Mouse (Mus musculus) frontal cortex, postnatal 10 days (tissue): ENCODE measurements around the gene Nfkbil1.
"Not testable (repeated sequence)": the region's sequence is repeated elsewhere in the genome, so short reads cannot be mapped to it uniquely, and the experiment has no call there.

Experiments used
- DNase-seq, 2 experiments: peaks; one replicate each; pipeline ENCODE4 v3.0.0; 2022; ENCODE audit warnings: low spot score in 2 of 2, mixed read lengths in 1 of 2

The Nfkbil1 gene

DNA sequence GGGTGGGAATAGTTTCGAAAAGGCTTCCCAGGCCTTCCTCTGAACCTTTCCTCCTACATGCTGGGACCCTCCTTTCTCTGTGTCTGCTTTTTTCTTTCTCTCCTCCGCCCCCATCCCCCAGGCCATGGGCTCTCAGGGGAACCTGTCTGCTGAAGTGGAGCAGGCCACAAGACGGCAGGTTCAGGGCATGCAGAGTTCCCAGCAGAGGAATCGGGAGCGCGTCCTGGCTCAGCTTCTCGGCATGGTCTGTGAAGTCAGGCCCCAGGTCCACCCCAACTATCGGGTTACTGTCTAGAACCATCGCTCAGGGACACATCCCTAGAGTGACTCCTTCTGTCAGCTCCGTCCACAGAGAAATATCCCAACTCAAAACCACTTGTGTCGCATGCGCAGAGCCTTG, 1.9 kb upstream of the Nfkbil1 start:
- DNase-seq: no peak

DNA sequence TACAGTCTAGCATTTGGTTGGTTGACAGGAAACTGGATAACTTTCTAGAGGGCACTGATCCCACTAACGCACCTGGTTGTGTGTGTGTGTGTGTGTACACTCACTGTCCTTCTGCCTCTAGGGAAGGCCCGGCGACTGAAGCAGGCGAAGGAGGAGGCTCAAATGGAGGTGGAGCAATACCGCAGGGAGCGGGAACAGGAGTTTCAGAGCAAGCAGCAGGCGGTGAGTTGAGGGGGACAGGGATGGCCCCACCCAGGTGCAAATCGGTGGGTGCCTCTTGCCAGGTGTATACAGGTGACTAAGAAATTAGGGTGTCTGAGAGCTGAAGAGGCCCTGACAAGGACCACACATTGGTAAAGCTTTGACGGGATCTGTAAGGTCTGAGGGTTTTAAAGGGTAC, 1.4 kb upstream of the Nfkbil1 start:
- DNase-seq: peak in 1 of 2 experiments; percentile 24

DNA sequence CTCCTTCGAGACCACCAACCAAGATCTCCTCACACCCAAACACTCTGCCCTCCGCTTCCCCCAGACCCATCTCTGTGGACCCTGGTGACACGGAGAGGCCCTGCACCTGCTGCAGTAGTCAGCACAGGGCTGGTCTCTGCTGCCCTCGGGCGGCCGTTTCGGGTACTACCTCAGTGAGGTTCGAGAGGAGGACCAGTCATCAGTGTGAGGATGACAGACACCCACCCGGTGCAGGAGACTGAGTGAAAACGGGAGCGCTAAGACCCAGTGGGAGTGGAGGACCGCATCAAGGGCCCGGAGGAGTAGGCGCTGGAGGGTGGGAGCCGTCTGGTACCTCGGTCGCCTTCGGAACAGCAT, 776 bp upstream of the Nfkbil1 start:
- peak; percentile 97 to 98 for DNase-seq

DNA sequence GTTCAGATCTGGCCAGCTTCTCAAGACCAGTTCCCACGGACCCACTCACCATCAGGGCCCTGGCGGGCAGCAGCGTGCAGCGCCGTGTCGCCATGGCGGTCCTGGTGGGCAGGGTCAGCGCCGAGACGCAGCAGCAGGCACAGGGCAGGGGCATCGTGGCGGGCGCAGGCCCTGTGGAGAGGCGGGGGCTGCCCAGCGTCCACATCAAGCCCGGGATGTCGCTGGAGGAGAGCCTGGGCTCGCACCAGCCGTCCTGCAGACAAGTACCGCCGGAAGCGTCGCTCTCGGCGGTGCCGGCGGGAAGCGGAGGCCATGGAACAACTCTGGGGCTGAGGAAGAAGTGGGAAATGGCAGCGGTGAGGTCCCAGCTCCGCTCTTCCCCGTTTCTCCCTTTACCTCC, 689 bp downstream of the Nfkbil1 start:
- DNase-seq: peak in 1 of 2 experiments; percentile 41

DNA sequence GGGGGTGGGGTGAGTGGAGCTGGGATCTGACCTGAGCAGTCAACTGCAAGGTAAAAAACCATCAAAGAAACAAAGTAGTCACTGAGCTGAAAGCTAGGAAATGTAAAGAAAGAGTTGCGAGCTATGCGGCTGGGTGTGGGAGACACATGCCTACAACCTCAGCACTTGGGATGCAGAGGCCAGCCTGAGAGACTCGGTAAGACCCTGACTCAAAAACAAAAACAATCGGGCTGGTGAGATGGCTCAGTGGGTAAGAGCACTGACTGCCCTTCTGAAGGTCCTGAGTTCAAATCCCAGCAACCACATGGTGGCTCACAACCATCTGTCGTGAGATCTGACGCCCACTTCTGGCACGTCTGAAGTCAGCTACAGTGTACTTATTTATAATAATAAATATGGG, 1.5 kb downstream of the Nfkbil1 start:
- not testable (repeated sequence) for DNase-seq

DNA sequence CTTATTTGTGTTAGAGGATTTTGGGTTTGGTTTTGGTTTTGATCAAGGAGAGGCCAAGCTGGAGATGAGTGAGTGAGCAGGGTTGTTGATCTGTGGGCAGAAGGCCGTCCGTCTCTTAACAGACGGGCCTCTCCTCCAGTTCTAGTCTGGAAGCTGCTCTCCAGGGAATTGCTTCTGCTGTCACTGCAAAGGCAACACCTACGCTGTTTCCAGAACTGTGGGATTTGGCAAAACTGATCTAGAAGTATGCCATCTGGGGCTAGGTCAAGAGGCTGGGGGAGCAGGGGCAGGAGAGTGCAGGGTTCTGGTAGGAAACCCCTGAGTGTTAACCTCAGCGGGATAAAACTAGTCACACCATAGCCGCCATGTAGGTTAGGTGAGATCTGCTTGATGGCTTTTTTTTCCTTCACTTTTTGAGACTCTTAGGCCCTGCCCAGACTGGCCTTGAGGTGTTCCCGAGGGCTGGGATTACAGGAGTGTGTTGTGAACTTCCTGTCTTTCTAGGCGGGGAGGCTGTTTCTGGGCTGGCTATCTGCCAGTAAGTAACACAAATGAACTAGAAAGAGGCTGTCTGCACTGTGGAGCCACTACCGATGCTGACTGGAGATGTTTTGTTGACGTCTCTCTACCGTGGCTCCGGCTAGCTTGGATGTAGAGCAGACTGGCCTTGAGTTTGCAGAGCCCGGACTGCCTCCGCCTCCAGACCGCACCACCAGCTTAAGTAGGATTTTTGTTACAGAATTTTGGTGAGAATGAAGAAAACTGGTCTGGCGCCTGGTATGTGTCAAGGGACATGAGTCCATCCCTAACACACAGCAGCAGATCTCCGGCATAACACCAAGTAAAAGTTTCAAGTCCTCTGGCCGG, 2.2 kb downstream of the Nfkbil1 start, which contains the start of gene Atp6v1g2:
TSS of gene Atp6v1g2 (plus strand) at position 547 of the 867 bp plus-strand sequence.
- no peak for DNase-seq

DNA sequence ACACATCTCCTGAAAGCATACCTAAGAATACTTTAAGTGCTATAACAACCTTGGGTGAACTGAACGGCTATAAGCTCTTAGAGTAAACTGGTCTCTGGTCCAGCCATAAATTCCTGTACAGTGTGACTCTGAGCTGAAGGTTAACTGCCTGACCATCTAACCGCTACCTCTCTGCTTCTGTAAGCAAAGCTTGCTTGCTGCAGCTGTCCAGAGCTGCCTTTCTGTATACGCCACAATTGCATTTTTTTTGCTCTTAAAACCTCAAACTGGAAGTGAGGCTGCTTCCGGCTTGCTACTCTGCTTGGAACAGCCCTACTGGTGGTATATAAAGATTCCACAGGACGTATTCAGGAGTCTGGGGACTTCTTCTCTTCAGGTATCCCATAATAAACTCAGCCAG, 2.9 kb downstream of the Nfkbil1 start:
- no peak for DNase-seq

DNA sequence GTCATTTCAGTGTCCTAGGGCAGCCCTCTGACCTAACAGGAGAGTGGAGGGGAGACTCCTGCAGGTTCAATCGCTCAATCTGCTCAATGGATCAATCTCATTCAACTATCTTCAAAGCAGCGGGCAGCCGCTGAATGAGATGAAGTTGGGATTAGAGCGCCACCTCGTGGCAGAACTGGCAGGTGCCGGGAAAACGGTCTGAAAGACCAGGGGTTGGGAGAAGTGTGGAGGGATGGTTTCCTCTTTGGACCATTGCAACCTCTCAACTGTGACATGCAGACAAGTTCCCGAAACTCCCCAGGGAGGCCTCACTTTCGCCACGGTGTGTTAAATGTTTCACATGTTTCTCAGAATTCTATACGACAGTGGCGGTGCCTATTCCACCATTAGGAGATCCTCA, 3.5 kb downstream of the Nfkbil1 start:
- peak in 1 of 2 experiments; percentile 78 for DNase-seq

DNA sequence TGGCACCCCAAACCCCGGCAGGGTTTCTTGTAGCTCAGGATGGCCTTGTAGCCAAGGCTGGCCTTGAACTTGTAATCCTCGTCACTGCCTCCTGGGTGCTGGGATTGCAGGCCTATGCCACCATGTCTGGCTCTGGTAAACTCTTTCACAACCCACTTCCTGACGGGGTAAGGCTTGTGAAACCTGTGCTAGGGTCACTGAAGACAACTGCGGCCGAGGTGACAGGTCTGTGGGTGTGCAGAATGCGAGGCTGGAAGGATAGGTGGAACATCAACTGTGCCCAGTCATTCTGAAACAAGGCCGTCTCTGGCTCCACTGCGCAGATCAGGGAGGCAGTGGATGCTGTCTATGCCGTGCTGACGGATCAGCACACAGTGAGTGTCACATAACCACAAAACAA, 4.6 kb downstream of the Nfkbil1 start:
- DNase-seq: no peak

DNA sequence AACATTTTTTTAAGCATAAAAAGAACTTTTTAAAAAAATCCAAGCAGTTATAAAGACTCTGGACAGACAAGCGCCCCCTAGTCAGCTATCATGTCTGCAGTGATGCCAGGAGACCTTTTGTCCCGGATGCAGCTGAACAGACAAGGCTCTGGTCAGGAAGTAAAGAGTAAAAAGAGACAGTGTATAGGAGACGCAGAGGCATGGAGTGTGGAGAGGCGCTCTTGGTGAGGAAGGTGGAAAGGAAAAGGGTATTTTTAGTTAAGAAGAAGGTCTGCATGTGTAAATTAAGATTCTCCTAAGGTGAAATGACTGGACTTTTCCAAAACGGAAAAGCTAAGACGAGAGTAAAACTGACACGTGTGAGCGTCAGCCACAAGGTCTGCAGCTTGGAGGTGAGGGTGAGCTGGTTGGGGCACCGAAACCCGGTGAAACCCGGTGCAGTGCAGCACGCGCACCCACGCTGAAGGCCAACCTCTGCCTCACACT, 9.0 kb downstream of the Nfkbil1 start:
- DNase-seq: no peak

DNA sequence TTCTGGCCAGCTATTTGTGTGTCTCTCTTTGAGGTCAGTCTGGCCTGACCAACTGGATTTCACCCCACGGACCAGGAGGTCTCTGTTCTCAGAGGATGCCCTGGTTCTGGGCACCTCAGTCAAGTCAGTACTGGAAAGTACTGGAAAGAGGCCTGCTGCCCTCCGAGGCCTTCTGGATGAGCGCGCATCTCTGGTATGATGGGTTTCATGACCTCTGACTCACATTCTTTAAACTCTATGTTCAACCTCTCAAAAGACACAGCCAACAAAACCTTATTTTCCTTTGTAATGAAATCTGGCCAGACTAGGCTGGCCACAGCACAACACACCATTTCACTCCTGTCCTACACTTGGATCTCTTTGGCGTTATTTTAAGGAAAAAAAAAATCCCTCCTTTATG, 10.1 kb downstream of the Nfkbil1 start:
- DNase-seq: no peak

DNA sequence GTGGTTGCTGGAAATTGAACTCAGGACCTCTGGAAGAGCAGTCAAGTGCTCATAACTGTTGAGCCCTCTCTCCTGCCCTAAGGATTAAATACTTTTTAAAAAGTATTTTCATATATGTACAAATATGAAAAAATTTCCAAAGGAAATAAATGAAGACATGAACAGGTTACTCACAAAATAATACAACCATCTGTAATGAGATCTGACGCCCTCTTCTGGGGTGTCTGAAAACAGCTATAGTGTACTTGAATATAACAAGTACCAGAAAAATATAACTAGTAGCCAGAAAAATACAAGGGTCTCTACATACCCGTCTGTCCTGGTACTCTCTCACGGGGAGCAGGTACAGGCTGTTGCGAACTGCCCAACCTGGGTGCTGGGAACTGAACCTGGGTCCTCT, 11.0 kb downstream of the Nfkbil1 start:
- no peak for DNase-seq

DNA sequence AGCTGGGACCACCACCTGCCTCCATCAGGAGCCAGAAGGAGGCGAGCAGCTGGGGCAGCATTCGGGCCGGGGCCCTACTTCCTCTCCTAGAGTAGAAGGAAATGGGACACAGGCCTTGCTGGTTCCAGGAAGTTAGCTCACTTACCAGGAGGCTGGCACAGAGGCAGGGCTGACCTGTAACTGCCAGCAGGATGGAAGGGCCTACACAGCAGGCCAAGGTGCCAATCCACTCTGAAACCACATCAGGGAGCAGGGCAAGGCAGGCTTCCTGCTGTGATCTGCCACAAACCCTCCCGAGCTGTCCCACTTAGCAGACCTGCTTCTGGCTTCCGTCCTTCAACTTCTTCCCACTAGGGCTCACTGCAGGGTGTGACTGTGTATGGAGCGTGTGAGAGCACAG, 13.3 kb downstream of the Nfkbil1 start:
- DNase-seq: no peak

DNA sequence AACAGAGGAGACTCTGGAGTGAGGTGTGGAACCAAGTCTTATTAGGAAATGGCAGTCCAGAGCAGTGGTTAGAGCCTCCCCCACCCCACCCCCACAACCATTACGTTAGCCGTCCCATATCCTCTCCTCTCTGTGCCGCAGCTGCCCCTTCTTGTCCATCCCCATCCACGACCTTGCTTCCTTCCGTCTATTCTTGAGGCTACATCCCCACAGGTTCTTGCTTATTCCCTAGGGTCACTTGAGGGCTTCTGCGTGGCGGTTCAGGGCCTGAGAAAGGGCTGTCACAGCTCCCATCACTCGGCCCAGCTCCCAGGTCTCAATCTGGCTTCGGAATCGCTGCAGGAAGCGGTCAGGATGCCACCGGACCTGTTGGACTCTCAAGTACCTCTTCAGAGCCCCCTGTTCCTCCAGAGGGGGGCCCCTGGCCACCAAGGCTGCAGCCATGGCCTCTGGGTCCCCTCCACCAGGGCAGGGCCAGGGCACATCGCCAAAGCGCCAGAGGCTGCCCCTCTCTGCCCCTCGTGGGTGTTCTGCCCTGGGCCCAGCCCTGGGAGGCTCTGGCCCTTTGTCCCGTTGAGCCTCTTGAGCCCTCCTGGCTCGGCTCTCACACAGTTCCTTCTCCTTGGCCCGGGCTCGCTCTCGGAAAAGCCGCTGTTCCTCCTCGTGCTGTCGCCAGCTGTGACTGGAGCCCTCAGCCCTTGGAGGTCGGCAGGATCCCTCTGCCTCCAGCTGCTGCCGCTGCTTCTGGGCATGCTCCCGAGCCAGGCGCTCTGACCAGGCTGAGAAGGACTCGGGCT, 15.2 kb downstream of the Nfkbil1 start, which contains the start of gene Gm16181:
TSS of gene Gm16181 (plus strand) at position 679 of the 797 bp plus-strand sequence.
- DNase-seq: no peak

DNA sequence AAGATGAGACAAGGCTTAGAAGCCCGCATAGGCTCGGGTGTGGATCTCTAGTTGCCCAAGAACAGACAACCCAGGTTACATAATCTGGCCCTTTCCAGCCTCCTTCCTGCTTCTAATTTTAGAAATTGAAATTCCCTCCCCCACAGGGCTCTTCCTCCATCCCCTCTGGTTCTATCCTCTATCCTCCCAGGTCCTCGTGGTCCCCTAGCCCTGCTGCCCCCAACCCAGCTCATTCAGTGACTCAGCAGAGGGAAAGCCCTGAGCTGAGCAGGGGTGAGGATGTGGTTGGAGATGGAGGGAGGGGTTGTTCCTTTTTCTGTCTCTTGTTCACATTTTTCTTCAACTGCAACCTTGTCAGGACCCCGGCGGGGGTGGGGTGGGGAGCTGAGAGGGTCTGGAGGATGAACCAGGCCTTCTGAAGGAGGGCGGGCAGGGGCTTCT, 16.0 kb downstream of the Nfkbil1 start:
- no peak for DNase-seq

DNA sequence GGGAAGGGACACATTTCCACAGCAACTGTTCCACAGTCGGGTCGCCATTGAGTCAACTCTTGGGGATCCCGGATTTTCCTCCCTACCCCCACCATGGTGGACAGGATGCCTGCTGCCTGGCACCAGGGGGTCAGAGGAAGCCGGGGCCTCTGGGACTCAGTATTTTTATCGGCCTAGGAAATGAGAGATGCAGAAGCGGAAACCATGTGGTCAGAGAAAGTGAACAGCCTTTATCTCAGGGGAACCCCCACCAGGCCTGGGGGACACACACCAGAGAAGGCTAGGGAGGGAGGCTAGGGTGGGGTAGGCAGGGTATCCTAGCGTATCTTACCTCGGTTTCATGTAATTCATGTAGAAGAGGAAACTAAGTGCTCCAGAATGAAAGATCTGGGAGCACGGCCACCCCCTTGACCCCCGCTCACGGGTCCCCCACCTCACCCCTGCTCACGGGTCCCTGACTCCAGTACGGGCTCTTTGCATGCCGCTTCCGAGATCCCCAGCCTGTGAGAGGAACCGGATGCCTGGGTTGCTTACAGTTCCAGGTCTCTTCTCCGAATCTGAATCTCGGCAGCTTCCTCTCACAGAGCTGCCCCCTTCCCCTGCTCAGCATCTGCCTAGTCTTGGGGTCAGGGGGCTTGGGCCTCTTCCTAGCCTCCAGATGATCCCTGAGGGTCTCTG, 16.9 kb downstream of the Nfkbil1 start:
- DNase-seq: no peak

DNA sequence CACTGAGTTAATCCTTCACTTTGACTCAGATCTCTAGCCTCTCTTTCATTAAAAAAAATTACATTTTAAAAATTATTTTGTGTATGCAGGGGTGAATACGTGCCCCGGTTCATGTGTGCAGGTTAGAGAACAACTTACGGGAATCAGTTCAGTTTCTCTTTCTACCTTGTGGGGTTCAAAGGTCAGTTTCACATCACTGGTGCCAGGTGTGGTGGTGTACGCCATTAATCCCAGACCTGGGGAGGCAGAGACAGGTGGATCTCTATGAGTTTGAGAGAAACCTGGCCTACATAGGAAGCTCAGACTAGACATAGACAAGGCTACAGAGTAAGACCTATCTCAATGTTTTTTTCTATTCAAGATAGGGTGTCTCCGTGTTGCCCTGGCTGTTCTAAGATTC, 22.5 kb downstream of the Nfkbil1 start:
- no peak for DNase-seq

DNA sequence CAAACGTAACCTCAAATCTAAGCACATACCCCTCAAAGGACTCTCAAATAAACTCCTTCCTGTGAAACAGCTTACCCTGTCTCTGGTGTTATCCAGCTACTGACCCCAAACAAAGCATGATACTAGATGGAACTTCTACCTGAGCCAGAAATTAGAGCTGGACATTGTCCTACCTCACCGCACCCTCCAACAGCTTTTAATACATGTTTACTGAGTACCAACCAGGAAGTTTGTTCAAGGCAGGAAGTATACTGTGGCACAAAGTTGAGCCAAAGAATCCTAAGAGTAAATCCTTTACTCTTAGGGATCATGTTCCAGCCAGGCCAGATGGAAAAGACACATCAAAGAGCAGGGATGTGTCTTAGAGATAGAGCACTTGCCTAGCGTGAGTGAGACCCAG, 25.0 kb downstream of the Nfkbil1 start:
- no peak for DNase-seq

DNA sequence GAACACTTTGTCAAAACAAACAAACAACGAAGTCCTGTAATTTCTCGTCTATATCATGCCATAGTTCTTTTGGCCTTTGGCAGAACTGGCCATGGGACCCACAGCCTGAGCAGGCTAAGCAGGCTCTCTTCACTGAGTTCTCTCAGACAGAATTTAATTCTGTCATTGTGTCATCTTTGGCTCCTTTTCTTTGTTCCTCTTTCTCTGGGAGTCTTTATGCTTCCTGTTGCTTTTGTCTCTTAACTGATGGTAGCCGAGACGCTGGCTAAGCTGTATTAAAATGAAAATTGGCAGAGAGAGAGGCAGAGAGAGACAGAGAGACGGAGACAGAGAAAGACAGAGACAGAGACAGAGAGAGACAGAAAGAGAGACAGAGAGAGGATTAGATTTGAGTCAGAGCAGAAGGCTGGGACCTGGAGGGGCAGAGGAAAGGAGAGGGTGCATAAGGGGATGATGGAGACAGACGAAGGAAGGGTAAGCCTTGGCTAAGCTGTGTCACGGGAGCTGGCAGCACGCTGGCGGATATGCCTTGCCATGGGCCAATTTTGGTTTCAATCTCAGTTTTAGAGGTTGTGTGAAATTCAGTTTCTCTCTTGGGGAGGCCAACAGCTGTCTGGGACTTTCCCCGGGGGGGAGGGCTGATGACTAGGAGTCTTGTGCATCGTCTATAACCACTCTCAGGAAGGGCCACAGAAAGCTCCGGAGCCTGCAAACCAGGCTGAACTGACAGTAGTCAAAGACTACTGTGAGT, 25.6 kb downstream of the Nfkbil1 start:
- DNase-seq: no peak

DNA sequence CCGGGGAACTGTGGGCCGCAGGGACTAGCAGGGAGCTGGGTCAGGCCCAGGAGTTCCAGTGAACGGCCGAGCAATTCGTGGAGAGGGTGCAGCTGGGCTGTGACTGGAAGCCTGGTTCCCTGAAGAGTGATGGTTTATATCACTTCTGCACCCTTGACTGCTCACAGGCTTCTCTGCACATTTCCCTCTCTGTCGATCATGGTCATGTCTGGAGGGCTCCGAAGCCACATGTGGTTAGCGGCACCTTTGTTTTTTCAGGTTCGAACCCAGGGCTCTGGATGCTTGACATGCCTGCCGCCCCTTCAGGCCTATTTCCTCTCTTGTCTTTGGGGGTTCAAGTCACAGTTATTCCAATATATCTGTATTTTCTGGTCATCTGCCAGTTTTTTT, 30.2 kb downstream of the Nfkbil1 start:
- DNase-seq: no peak
